Mouse (Mus musculus): ENCODE results near the gene Gmppb.
"Not testable (repeated sequence)": the region's sequence is repeated elsewhere in the genome, so short reads cannot be mapped to it uniquely, and the experiment has no call there.

Gene Gmppb

GRCm38 (mm10) chr9:108049016-108049455 lies at the start of gene Gmppb:
Gene Gmppb, plus strand, starts transcription at chr9:108049242.
- DNase-seq (ENCODE audit: extremely low spot score, low spot score), result peak; percentile 91

GRCm38 (mm10) chr9:108001922-108002770 lies 46.9 kb upstream of the Gmppb start, which contains the start of gene Ip6k1:
Gene Ip6k1, plus strand, starts transcription at chr9:108002501.
- DNase-seq (ENCODE audit: extremely low spot score, low spot score), result peak; percentile 99

GRCm38 (mm10) chr9:108002778-108003530 lies 46.1 kb upstream of the Gmppb start:
- DNase-seq (ENCODE audit: extremely low spot score, low spot score), result no peak

GRCm38 (mm10) chr9:108003531-108003890 lies 45.5 kb upstream of the Gmppb start:
- no peak for DNase-seq (ENCODE audit: extremely low spot score, low spot score)

GRCm38 (mm10) chr9:108008041-108008440 lies 41.0 kb upstream of the Gmppb start:
- no peak for DNase-seq (ENCODE audit: extremely low spot score, low spot score)

GRCm38 (mm10) chr9:108010385-108010784 lies 38.7 kb upstream of the Gmppb start:
- no peak for DNase-seq (ENCODE audit: extremely low spot score, low spot score)

GRCm38 (mm10) chr9:108013577-108013976 lies 35.5 kb upstream of the Gmppb start:
- not testable (repeated sequence) for DNase-seq (ENCODE audit: extremely low spot score, low spot score)

GRCm38 (mm10) chr9:108017127-108017526 lies 31.9 kb upstream of the Gmppb start:
- no peak for DNase-seq (ENCODE audit: extremely low spot score, low spot score)

GRCm38 (mm10) chr9:108020741-108021140 lies 28.3 kb upstream of the Gmppb start:
- DNase-seq (ENCODE audit: extremely low spot score, low spot score), result no peak

- no peak for DNase-seq (ENCODE audit: extremely low spot score, low spot score)
Observed at GRCm38 (mm10) chr9:108023216-108023615, 25.8 kb upstream of the Gmppb start.

GRCm38 (mm10) chr9:108026584-108026983 lies 22.5 kb upstream of the Gmppb start:
- no peak for DNase-seq (ENCODE audit: extremely low spot score, low spot score)

GRCm38 (mm10) chr9:108027867-108028266 lies 21.2 kb upstream of the Gmppb start:
- no peak for DNase-seq (ENCODE audit: extremely low spot score, low spot score)

GRCm38 (mm10) chr9:108032126-108032525 lies 16.9 kb upstream of the Gmppb start:
- DNase-seq (ENCODE audit: extremely low spot score, low spot score), result no peak

- DNase-seq (ENCODE audit: extremely low spot score, low spot score), result no peak
Observed at GRCm38 (mm10) chr9:108035331-108036156, 13.5 kb upstream of the Gmppb start.

GRCm38 (mm10) chr9:108044751-108045492 lies 4.1 kb upstream of the Gmppb start:
- no peak for DNase-seq (ENCODE audit: extremely low spot score, low spot score)

- no peak for DNase-seq (ENCODE audit: extremely low spot score, low spot score)
Observed at GRCm38 (mm10) chr9:108046582-108046981, 2.5 kb upstream of the Gmppb start.

GRCm38 (mm10) chr9:108047601-108048565 lies 1.2 kb upstream of the Gmppb start:
- no peak for DNase-seq (ENCODE audit: extremely low spot score, low spot score)

GRCm38 (mm10) chr9:108048566-108048955 lies 481 bp upstream of the Gmppb start:
- no peak for DNase-seq (ENCODE audit: extremely low spot score, low spot score)

- no peak for DNase-seq (ENCODE audit: extremely low spot score, low spot score)
Observed at GRCm38 (mm10) chr9:108049561-108050251, 664 bp downstream of the Gmppb start.

Measured in neural tube, embryonic 10.5 days (tissue).